12 mouse cellular contexts compared by ENCODE assay signal in the genomic region with DNA sequence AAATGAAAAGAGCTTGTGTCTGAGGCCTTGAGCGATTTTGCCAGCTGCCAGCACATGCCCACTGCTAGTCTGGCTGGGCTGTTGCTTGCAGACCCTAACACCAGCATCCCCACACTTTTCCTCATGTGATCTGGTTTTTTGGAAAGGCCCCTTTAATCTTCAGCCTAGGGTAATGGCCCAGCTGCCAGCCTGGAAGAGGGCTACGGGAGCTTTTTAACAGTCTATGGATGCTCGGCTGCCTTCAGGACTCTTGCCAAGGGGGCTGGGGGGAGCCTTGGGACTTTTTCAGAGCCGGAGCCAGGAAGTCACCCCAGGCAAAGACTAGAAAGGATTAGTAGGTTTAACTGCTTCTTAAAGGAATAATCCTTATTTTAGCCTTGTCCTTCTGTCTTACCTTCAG. TPM values are rescaled to one million over a fixed set of nuclear protein-coding genes. Genes with fewer than 3 reads are reported as not detected.
DNase-seq lines count a peak whose midpoint lies in the region; ATAC-seq and TF ChIP-seq lines count a peak whose summit lies in the region.
"Had no signal": no experiment of that assay in that cellular context is flagged by ENCODE, and none has a peak within 500 bp of the region (broad histone marks: within the 10 kb centered on the region; RNA-seq: fewer than 3 reads in every experiment).

No protein-coding gene starts in this region.

- WGBS in midbrain, embryonic 13.5 days = 20% methylated on average over 4 of the region's 4 CpGs
- 26% methylated on average over 4 of the region's 4 CpGs for WGBS in midbrain, embryonic 11.5 days
- 9% methylated on average over 4 of the region's 4 CpGs for WGBS in embryonic facial prominence, embryonic 15.5 days
- 15% methylated on average over 4 of the region's 4 CpGs for WGBS in hindbrain, postnatal 0 days
- WGBS in neural tube, embryonic 15.5 days = 26% methylated on average over 4 of the region's 4 CpGs

- H3K36me3 ChIP-seq in midbrain, embryonic 13.5 days = peaks cover 6% of the 10 kb centered on the region
- H3K36me3 ChIP-seq in midbrain, embryonic 11.5 days (ENCODE audit: control insufficient read depth, insufficient read depth, low read length) = no peaks in the 10 kb centered on the region
- H3K36me3 ChIP-seq in embryonic facial prominence, embryonic 15.5 days = no peaks in the 10 kb centered on the region
- no peaks in the 10 kb centered on the region for H3K36me3 ChIP-seq in hindbrain, postnatal 0 days (ENCODE audit: insufficient read depth, low read length)
- no peaks in the 10 kb centered on the region for H3K36me3 ChIP-seq in neural tube, embryonic 15.5 days
- H3K36me3 ChIP-seq: heart, embryonic 13.5 days had no signal

- DNase-seq in midbrain, embryonic 11.5 days (ENCODE audit: low spot score, missing footprints) = no peak
- DNase-seq in hindbrain, postnatal 0 days (ENCODE audit: low spot score) = peak; percentile 78
- no peak for DNase-seq in thymus, postnatal 25 days
- DNase-seq: gastrocnemius, postnatal 25 days; lung, postnatal 4 days had no signal

- H3K9ac ChIP-seq in midbrain, embryonic 13.5 days (replicated peaks) = 0 out of 2 replicates have a peak overlapping the region, but pooled peaks have one; percentile 8
- H3K9ac ChIP-seq in midbrain, embryonic 11.5 days (ENCODE audit: low read length) = no peak overlapping the region
- no peak overlapping the region for H3K9ac ChIP-seq in embryonic facial prominence, embryonic 15.5 days
- 0 out of 2 replicates have a peak overlapping the region, but pooled peaks have one; percentile 9 for H3K9ac ChIP-seq in hindbrain, postnatal 0 days (replicated peaks; ENCODE audit: low read length)
- no peak overlapping the region for H3K9ac ChIP-seq in neural tube, embryonic 15.5 days (replicated peaks)
- H3K9ac ChIP-seq: heart, embryonic 13.5 days had no signal

- H3K4me2 ChIP-seq in midbrain, embryonic 13.5 days (replicated peaks) = no peak overlapping the region
- no peak overlapping the region for H3K4me2 ChIP-seq in midbrain, embryonic 11.5 days
- peak overlapping the region; percentile 15; the same call in 1 of the 2 replicates for H3K4me2 ChIP-seq in embryonic facial prominence, embryonic 15.5 days (replicated peaks)
- H3K4me2 ChIP-seq in hindbrain, postnatal 0 days (ENCODE audit: low read depth, low read length) = peak overlapping the region; percentile 33
- peak overlapping the region; percentile 20; the same call in 1 of the 2 replicates for H3K4me2 ChIP-seq in neural tube, embryonic 15.5 days
- H3K4me2 ChIP-seq: heart, embryonic 13.5 days had no signal

- no peak overlapping the region for H3K27ac ChIP-seq in midbrain, embryonic 13.5 days
- H3K27ac ChIP-seq in midbrain, embryonic 11.5 days (ENCODE audit: low read depth, low read length) = no peak overlapping the region
- H3K27ac ChIP-seq in embryonic facial prominence, embryonic 15.5 days (replicated peaks) = peak overlapping the region; percentile 48; the same call in 1 of the 2 replicates
- H3K27ac ChIP-seq in hindbrain, postnatal 0 days = peak overlapping the region; percentile 58
- H3K27ac ChIP-seq in neural tube, embryonic 15.5 days (replicated peaks) = peak overlapping the region; percentile 54
- H3K27ac ChIP-seq: heart, embryonic 13.5 days; kidney, postnatal 0 days had no signal

- ATAC-seq in midbrain, embryonic 13.5 days = peak; percentile 70
- no peak for ATAC-seq in midbrain, embryonic 11.5 days (ENCODE audit: low FRiP score)
- no peak for ATAC-seq in embryonic facial prominence, embryonic 15.5 days (ENCODE audit: insufficient number of reproducible peaks, low FRiP score, low TSS enrichment, low read depth)
- peak; percentile 73 for ATAC-seq in hindbrain, postnatal 0 days
- peak; percentile 11; the same call in 1 of the 2 replicates for ATAC-seq in neural tube, embryonic 15.5 days (ENCODE audit: low FRiP score)
- ATAC-seq in megakaryocyte progenitor cell, adult 5-6 weeks (replicated peaks; ENCODE audit: poor library complexity) = no peak

- TF ChIP-seq CTCF in hindbrain, postnatal 0 days (IDR thresholded peaks at IDR 0.05; ENCODE audit: low read depth) = no peak

- no peak overlapping the region for H3K4me3 ChIP-seq in midbrain, embryonic 13.5 days (replicated peaks)
- H3K4me3 ChIP-seq in midbrain, embryonic 11.5 days (ENCODE audit: low read depth, low read length) = no peak overlapping the region
- no peak overlapping the region for H3K4me3 ChIP-seq in embryonic facial prominence, embryonic 15.5 days (replicated peaks)
- no peak overlapping the region for H3K4me3 ChIP-seq in hindbrain, postnatal 0 days (ENCODE audit: low read length)
- no peak overlapping the region for H3K4me3 ChIP-seq in neural tube, embryonic 15.5 days (replicated peaks)
- H3K4me3 ChIP-seq: heart, embryonic 13.5 days had no signal

- H3K9me3 ChIP-seq in midbrain, embryonic 13.5 days = no peaks in the 10 kb centered on the region
- H3K9me3 ChIP-seq in midbrain, embryonic 11.5 days (ENCODE audit: control insufficient read depth, low read length) = no peaks in the 10 kb centered on the region
- no peaks in the 10 kb centered on the region for H3K9me3 ChIP-seq in embryonic facial prominence, embryonic 15.5 days (replicated peaks)
- no peaks in the 10 kb centered on the region for H3K9me3 ChIP-seq in hindbrain, postnatal 0 days (ENCODE audit: low read length)
- no peaks in the 10 kb centered on the region for H3K9me3 ChIP-seq in neural tube, embryonic 15.5 days (replicated peaks)
- H3K9me3 ChIP-seq: heart, embryonic 13.5 days had no signal

- H3K27me3 ChIP-seq in midbrain, embryonic 13.5 days = peaks cover 12% of the 10 kb centered on the region
- H3K27me3 ChIP-seq in midbrain, embryonic 11.5 days (ENCODE audit: control insufficient read depth, insufficient read depth, low read length) = peaks cover 4% of the 10 kb centered on the region; the same call in 1 of the 2 replicates
- H3K27me3 ChIP-seq in embryonic facial prominence, embryonic 15.5 days = peaks cover 8% of the 10 kb centered on the region; the same call in 1 of the 2 replicates
- H3K27me3 ChIP-seq in hindbrain, postnatal 0 days (ENCODE audit: insufficient read depth, low read length) = no peaks in the 10 kb centered on the region
- H3K27me3 ChIP-seq in neural tube, embryonic 15.5 days (replicated peaks) = peaks cover 5% of the 10 kb centered on the region; the same call in 1 of the 2 replicates

- H3K4me1 ChIP-seq in midbrain, embryonic 13.5 days (replicated peaks) = peaks cover 10% of the 10 kb centered on the region
- no peaks in the 10 kb centered on the region for H3K4me1 ChIP-seq in midbrain, embryonic 11.5 days (ENCODE audit: control insufficient read depth, insufficient read depth, low read length)
- H3K4me1 ChIP-seq in embryonic facial prominence, embryonic 15.5 days = peaks cover 8% of the 10 kb centered on the region
- H3K4me1 ChIP-seq in hindbrain, postnatal 0 days (ENCODE audit: insufficient read depth, low read length) = peaks cover 6% of the 10 kb centered on the region; the same call in 1 of the 2 replicates
- H3K4me1 ChIP-seq in neural tube, embryonic 15.5 days = peaks cover 8% of the 10 kb centered on the region
- H3K4me1 ChIP-seq: heart, embryonic 13.5 days had no signal

RNA-seq across cellular contexts. Expression of gene 1110017D15Rik, which starts 3.8 kb away (rescaled TPM):
- 8.3 and 8.5 TPM in 2 replicates for polyA plus RNA-seq in midbrain, embryonic 13.5 days (2015; fragmentation: Nextera tagmentation; extraction: Ambion mirVana)
- polyA plus RNA-seq in midbrain, embryonic 11.5 days (2014; fragmentation: Nextera tagmentation; extraction: Ambion mirVana) = 3.6 and 4.6 TPM in 2 replicates
- polyA plus RNA-seq in embryonic facial prominence, embryonic 15.5 days (2015; fragmentation: Nextera tagmentation; extraction: Ambion mirVana) = 15.1 and 31.4 TPM in 2 replicates
- total RNA-seq in hindbrain, postnatal 0 days (2014; rRNA removed) = 2.3 and 9.9 TPM in 2 replicates
- 19.9 and 21.4 TPM in 2 replicates for polyA plus RNA-seq in hindbrain, postnatal 0 days (2015; fragmentation: Nextera tagmentation; extraction: Ambion mirVana)
- 8.6 and 10.1 TPM in 2 replicates for polyA plus RNA-seq in neural tube, embryonic 15.5 days (2015; fragmentation: Nextera tagmentation; extraction: Ambion mirVana)
- total RNA-seq in megakaryocyte progenitor cell, adult 5-6 weeks (2015) = not detected in 2 replicates
- not detected in 2 replicates for total RNA-seq in megakaryocyte progenitor cell, adult 5-6 weeks (2017)
- total RNA-seq: gastrocnemius, postnatal 25 days had no signal
- polyA plus RNA-seq: liver, embryonic 16.5 days had no signal

RNA-seq across cellular contexts. Expression of gene AI464131, which starts 10.4 kb away (rescaled TPM):
- 5.5 and 5.7 TPM in 2 replicates for polyA plus RNA-seq in midbrain, embryonic 13.5 days (2015; fragmentation: Nextera tagmentation; extraction: Ambion mirVana)
- polyA plus RNA-seq in midbrain, embryonic 11.5 days (2014; fragmentation: Nextera tagmentation; extraction: Ambion mirVana) = 6.9 and 7.6 TPM in 2 replicates
- polyA plus RNA-seq in embryonic facial prominence, embryonic 15.5 days (2015; fragmentation: Nextera tagmentation; extraction: Ambion mirVana) = 7.6 and 7.7 TPM in 2 replicates
- 62.4 and 69.9 TPM in 2 replicates for total RNA-seq in hindbrain, postnatal 0 days (2014; rRNA removed)
- polyA plus RNA-seq in hindbrain, postnatal 0 days (2015; fragmentation: Nextera tagmentation; extraction: Ambion mirVana) = 22.0 and 22.9 TPM in 2 replicates
- 7.8 and 8.3 TPM in 2 replicates for polyA plus RNA-seq in neural tube, embryonic 15.5 days (2015; fragmentation: Nextera tagmentation; extraction: Ambion mirVana)
- not detected in 2 replicates for total RNA-seq in megakaryocyte progenitor cell, adult 5-6 weeks (2015)
- 0.12 TPM in 1 of 2 replicates, not detected in the other for total RNA-seq in megakaryocyte progenitor cell, adult 5-6 weeks (2017)

RNA-seq across cellular contexts. Expression of gene Nudt2, which starts 48.4 kb away (rescaled TPM):
- polyA plus RNA-seq in midbrain, embryonic 13.5 days (2015; fragmentation: Nextera tagmentation; extraction: Ambion mirVana) = 62.0 and 62.7 TPM in 2 replicates
- 70.2 and 70.3 TPM in 2 replicates for polyA plus RNA-seq in midbrain, embryonic 11.5 days (2014; fragmentation: Nextera tagmentation; extraction: Ambion mirVana)
- polyA plus RNA-seq in embryonic facial prominence, embryonic 15.5 days (2015; fragmentation: Nextera tagmentation; extraction: Ambion mirVana) = 47.0 and 47.1 TPM in 2 replicates
- 29.2 and 40.7 TPM in 2 replicates for total RNA-seq in hindbrain, postnatal 0 days (2014; rRNA removed)
- polyA plus RNA-seq in hindbrain, postnatal 0 days (2015; fragmentation: Nextera tagmentation; extraction: Ambion mirVana) = 68.6 and 71.6 TPM in 2 replicates
- 62.8 and 71.6 TPM in 2 replicates for polyA plus RNA-seq in neural tube, embryonic 15.5 days (2015; fragmentation: Nextera tagmentation; extraction: Ambion mirVana)
- total RNA-seq in megakaryocyte progenitor cell, adult 5-6 weeks (2015) = 28.7 and 29.6 TPM in 2 replicates
- total RNA-seq in megakaryocyte progenitor cell, adult 5-6 weeks (2017) = 23.3 and 28.1 TPM in 2 replicates

RNA-seq across cellular contexts. Expression of gene Kif24, which starts 48.6 kb away (rescaled TPM):
- polyA plus RNA-seq in midbrain, embryonic 13.5 days (2015; fragmentation: Nextera tagmentation; extraction: Ambion mirVana) = 5.2 and 6.3 TPM in 2 replicates
- polyA plus RNA-seq in midbrain, embryonic 11.5 days (2014; fragmentation: Nextera tagmentation; extraction: Ambion mirVana) = 9.6 and 9.9 TPM in 2 replicates
- polyA plus RNA-seq in embryonic facial prominence, embryonic 15.5 days (2015; fragmentation: Nextera tagmentation; extraction: Ambion mirVana) = 7.3 and 8.9 TPM in 2 replicates
- total RNA-seq in hindbrain, postnatal 0 days (2014; rRNA removed) = 4.2 and 4.8 TPM in 2 replicates
- 2.3 and 2.7 TPM in 2 replicates for polyA plus RNA-seq in hindbrain, postnatal 0 days (2015; fragmentation: Nextera tagmentation; extraction: Ambion mirVana)
- 2.4 and 3.0 TPM in 2 replicates for polyA plus RNA-seq in neural tube, embryonic 15.5 days (2015; fragmentation: Nextera tagmentation; extraction: Ambion mirVana)
- total RNA-seq in megakaryocyte progenitor cell, adult 5-6 weeks (2015) = 18.7 and 26.8 TPM in 2 replicates
- 14.3 and 16.2 TPM in 2 replicates for total RNA-seq in megakaryocyte progenitor cell, adult 5-6 weeks (2017)

RNA-seq across cellular contexts. Expression of gene Fam219a, which starts 56.0 kb away (rescaled TPM):
- polyA plus RNA-seq in midbrain, embryonic 13.5 days (2015; fragmentation: Nextera tagmentation; extraction: Ambion mirVana) = 13.1 and 18.8 TPM in 2 replicates
- 8.5 and 8.8 TPM in 2 replicates for polyA plus RNA-seq in midbrain, embryonic 11.5 days (2014; fragmentation: Nextera tagmentation; extraction: Ambion mirVana)
- polyA plus RNA-seq in embryonic facial prominence, embryonic 15.5 days (2015; fragmentation: Nextera tagmentation; extraction: Ambion mirVana) = 3.2 and 3.6 TPM in 2 replicates
- 136 and 193 TPM in 2 replicates for total RNA-seq in hindbrain, postnatal 0 days (2014; rRNA removed)
- polyA plus RNA-seq in hindbrain, postnatal 0 days (2015; fragmentation: Nextera tagmentation; extraction: Ambion mirVana) = 17.7 and 21.2 TPM in 2 replicates
- 15.2 and 17.9 TPM in 2 replicates for polyA plus RNA-seq in neural tube, embryonic 15.5 days (2015; fragmentation: Nextera tagmentation; extraction: Ambion mirVana)
- total RNA-seq in megakaryocyte progenitor cell, adult 5-6 weeks (2015) = 0.98 and 1.1 TPM in 2 replicates
- 0.33 and 4.1 TPM in 2 replicates for total RNA-seq in megakaryocyte progenitor cell, adult 5-6 weeks (2017)

Comparison
In these comparisons a context has a peak if more than half of its experiments do, and no peak if none do; other contexts are left out.
1. ATAC-seq: peak in midbrain, embryonic 13.5 days (single experiment), hindbrain, postnatal 0 days (single experiment) and neural tube, embryonic 15.5 days (single experiment); none in midbrain, embryonic 11.5 days (single experiment), embryonic facial prominence, embryonic 15.5 days (single experiment) and megakaryocyte progenitor cell, adult 5-6 weeks (single experiment).
2. H3K9ac ChIP-seq: peak in midbrain, embryonic 13.5 days (single experiment) and hindbrain, postnatal 0 days (single experiment); none in midbrain, embryonic 11.5 days (single experiment), embryonic facial prominence, embryonic 15.5 days (single experiment) and neural tube, embryonic 15.5 days (single experiment).
3. H3K27ac ChIP-seq: peak in embryonic facial prominence, embryonic 15.5 days (single experiment), hindbrain, postnatal 0 days (single experiment) and neural tube, embryonic 15.5 days (single experiment); none in midbrain, embryonic 13.5 days (single experiment) and midbrain, embryonic 11.5 days (single experiment).
4. H3K4me2 ChIP-seq: peak in embryonic facial prominence, embryonic 15.5 days (single experiment), hindbrain, postnatal 0 days (single experiment) and neural tube, embryonic 15.5 days (single experiment); none in midbrain, embryonic 13.5 days (single experiment) and midbrain, embryonic 11.5 days (single experiment).